Mouse (Mus musculus) stomach, postnatal 0 days (tissue): ENCODE measurements around the gene Vcp.

Experiments used
- CTCF ChIP-seq: IDR thresholded peaks from 2 replicates; pipeline ENCODE4 v1.5.1; 2016; ENCODE audit warnings: antibody characterized with exemption, low read depth, mild to moderate bottlenecking, moderate library complexity
- EP300 ChIP-seq: optimal IDR thresholded peaks from 2 replicates; pipeline ENCODE3; 2016; ENCODE audit warnings: antibody characterized with exemption

DNA sequence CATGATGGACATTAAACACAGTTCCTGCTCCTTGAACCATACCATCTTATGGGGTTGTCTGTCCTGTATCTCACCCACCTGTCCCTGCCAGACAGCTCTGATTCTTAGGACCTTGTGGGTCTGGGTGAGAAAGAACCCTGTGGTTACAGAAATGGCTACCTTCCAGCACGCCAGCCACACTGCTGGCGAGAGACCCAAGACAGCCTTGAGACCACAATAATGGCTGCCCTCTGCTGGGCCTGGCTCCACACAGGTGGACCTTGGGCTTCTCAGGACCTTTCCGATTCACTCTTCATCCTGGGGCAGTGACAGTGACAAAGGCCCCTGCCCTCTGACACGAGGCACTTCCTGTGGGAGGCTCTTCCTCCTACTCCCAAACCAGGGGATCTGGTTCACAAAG lies 40.9 kb downstream of the Vcp start:
- TF ChIP-seq CTCF (no peak), EP300 (no peak)
